Mouse (Mus musculus): ENCODE data around the gene Foxd4.
"Not testable (repeated sequence)": the region's sequence is repeated elsewhere in the genome, so short reads cannot be mapped to it uniquely, and the experiment has no call there.

The Foxd4 gene

GRCm38 (mm10) chr19:24900581-24901220 is at the start of gene Foxd4:
Foxd4 (minus strand) TSS chr19:24901197.
- DNase-seq = no peak

- DNase-seq = no peak
Observed at GRCm38 (mm10) chr19:24945521-24946262, 44.7 kb upstream of the Foxd4 start.

- no peak for DNase-seq
Observed at GRCm38 (mm10) chr19:24937084-24937483, 36.1 kb upstream of the Foxd4 start.

DNA sequence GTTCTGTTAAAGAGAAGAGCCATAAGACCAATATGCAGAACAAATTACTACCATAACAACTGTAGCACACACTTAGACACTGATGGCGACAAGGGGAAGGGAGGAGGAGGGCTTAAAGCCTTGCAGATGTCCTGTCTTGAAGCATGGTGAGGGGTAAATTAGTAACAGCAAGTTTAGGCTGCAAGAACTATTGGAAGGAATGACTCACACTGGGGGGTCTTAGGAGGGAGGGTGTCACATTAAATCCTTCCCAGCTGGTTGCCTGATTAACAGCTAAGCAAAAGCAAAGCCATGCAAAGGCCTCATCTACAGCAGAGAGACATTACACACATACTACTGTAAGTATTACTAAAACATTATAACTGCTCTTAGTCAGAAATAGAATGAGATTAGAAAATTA is 28.0 kb upstream of the Foxd4 start:
- no peak for DNase-seq

DNA sequence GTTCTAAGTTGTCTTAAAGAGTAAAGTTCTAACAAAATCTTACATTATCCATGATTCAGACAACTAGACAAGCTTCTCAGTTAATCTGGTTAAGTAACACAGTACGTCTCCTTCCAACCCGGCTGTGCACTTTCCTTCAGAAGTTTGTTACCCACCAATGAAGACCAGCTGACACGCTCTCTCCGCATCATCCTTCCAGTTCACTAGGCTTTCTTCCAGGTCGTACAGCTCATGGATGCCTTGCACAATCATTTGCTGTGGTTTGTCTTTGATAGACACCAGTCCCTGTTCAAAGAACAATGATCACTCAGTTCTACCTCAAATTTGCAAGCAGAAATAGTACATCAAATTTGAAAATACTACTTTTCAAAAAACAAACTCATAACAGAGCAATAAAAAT is 19.9 kb upstream of the Foxd4 start:
- DNase-seq = no peak

- DNase-seq = no peak
Observed at GRCm38 (mm10) chr19:24908385-24909155, 7.6 kb upstream of the Foxd4 start.

- DNase-seq = no peak
Observed at GRCm38 (mm10) chr19:24907655-24908054, 6.7 kb upstream of the Foxd4 start.

DNA sequence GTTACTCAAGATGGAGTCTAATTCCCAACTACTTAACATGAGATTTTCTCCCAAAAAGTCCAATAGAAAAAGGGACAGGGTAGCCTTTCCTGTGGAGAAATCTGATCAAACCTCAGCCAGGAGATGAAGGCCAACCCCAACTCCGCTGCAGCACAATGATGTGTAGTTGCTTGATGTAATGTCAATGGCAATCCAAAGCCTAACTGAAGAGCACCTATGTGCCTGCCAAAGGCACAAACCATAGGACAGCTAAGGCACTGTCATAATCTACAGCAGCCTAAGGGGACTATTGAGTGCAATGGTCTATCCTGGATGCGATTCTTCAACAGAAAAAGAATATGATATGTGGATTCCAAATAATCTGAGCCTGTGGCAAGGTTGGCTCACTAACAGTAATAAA is 1.8 kb upstream of the Foxd4 start:
- DNase-seq = no peak

GRCm38 (mm10) chr19:24902256-24902655 is 1.3 kb upstream of the Foxd4 start:
- DNase-seq = no peak

- no peak for DNase-seq
Observed at GRCm38 (mm10) chr19:24901666-24902065, 669 bp upstream of the Foxd4 start.

GRCm38 (mm10) chr19:24899578-24900544 is 1.1 kb downstream of the Foxd4 start:
- DNase-seq = peak; percentile 4 to 48

GRCm38 (mm10) chr19:24898737-24899577 is 2.0 kb downstream of the Foxd4 start:
- no peak for DNase-seq

DNA sequence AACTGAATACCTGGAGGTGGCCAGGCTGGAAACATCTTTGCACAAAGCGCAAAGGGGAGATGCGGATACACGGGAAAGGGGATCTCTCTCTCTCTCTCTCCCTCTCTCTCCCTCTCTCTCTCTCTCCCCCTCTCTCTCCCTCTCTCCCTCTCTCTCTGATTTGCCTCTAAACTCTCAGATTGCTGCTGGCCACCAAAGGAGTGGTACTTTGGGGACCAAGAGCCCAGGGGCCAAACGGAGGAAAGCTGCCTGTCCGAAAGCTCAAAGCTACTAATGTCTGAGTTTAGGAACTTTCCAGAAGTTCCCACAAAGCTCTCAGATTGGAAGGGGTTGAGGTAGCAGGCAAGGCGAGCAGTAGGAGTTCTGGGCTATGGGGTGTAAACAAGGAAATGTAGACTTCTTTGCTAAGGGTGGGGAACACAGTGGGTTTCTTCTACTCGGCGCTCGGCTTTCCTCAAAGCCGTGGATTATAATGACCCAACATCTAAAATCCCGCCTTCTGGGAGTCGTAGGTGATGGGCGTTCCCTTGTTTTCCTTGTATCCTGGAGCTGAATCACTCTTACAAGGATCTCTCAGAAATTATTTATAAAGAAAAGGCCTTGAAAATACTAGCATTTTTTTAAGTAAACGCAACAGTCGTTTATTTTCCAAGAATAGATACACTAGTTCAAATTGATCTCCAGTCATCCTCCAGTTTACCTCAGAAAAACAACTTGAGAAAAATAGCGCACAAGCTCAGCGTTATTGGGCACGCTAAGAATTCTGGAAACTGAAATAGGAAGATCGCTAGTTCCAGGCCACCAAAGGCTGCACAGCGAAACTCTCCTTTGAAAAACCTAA is 2.9 kb downstream of the Foxd4 start:
- no peak for DNase-seq

DNA sequence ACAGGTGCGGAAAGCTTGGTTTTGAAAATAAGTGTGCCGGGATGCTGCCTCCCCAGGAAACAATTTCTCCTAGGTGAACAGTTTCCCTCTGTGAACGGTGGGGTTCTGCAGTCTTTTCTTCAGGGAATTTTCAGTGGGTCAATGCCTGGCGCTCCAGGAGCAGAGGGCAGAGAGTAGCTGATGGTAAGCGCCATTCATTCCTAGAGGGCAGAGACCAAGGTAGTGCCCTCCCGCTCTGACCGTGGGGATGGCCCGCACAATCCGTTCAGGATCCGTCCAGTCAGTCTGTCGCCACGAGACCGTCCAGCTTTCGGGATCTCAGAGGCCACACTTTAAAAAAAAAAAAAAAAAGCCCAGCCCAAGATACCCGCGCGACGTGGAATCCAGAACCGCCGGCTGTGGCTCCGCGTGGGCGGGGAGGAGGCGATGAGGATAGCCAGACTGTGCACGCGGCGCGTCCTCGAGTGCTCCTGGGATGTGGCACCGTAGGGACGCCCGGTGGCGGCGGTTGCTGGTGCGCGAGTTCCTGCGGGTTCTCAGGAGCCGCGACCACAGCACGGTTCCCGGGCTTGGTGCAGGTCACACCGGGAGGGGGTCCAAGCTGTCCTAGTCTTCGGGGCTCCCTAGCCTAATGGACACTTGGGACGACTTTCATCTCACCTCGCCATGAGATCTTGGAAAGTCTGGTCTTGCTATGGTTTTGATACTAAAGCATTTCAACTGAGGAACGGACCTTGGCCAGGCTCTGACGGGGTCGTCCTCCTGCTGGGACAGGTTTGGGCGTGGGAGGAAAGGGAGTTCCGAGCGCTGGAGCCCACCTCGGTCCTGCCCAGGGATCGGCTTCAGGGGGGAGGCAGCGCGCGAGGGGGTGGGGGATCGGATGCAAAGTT is 3.7 kb downstream of the Foxd4 start:
- peak in 1 of 2 experiments; percentile 38 for DNase-seq

DNA sequence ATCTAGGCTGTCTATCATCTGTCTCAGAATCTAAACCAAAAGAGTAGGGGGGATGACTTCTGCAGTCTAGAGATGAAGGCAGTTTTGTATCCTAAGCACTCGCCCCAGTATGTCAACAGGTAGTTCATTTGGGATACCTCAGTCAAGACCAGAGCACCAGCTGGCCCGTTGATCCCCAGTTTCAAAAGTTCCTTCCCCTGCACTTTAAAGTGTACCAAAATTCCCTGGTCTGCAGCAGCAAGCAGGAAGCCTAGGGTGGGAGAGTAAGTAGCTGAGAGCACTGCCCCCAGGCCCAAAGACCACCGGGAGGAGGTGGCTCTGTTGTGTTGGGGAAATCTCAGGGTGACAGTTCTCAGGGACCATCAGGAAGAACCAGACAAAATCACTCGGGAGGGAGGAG is 4.5 kb downstream of the Foxd4 start:
- DNase-seq = no peak

DNA sequence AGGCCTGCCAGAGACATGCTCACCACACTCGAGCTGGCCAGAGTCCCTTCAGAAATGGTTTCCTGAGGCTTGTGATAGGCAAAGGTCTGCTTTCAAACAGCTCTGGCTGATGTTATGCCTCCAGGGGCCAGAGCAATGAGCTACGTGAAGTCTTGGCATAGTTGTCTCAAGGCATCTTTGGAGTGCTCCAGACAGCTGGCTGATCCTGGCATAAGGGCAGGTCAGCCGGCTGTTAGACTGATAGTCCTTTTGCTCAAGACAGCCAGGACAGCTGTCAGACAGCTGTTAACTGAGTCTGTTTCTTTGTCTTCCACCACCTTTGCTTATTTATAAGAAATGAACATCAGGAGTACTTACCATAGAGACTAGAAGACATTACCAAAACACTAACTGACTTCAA is 14.1 kb downstream of the Foxd4 start:
- no peak for DNase-seq

GRCm38 (mm10) chr19:24885504-24885903 is 15.5 kb downstream of the Foxd4 start:
- DNase-seq = peak in 1 of 2 experiments; percentile 66

DNA sequence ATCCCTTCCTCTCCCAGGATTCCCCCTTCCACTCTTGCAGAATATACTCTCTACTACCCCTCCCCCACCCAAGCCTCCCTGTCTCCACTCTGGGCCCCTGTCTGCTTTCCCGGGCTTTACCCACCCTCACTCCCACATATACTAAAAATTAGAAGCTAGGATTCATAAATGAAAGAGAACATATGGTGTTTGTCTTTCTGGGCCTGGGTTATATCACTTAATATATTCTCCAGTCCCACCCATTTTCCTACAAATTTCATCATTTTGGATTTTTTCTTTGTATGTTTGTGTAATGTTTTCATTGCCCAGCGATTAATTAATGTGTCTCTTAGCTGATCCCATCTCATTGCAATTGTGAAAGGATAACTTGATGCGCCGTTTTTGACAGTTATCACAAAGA is 19.8 kb downstream of the Foxd4 start:
- DNase-seq = no peak

GRCm38 (mm10) chr19:24875129-24875870 is 25.7 kb downstream of the Foxd4 start, which contains the start of gene Gm10053:
Gm10053 (plus strand) TSS chr19:24875686.
- DNase-seq = not testable (repeated sequence)

All from kidney, postnatal 25 days (tissue).